Mouse (Mus musculus): Measurements from ENCODE around the gene Cox7b2. TPM values are rescaled to one million over a fixed set of nuclear protein-coding genes. Genes with fewer than 3 reads are reported as not detected.
A peak's percentile ranks its signal among the peaks of the same experiment; 100 is the strongest.
"Not testable (repeated sequence)": the region's sequence is repeated elsewhere in the genome, so short reads cannot be mapped to it uniquely, and the experiment has no call there.

Gene Cox7b2
- total RNA-seq (2015) (not detected in 2 replicates), total RNA-seq (2017) (not detected in 2 replicates)

DNA sequence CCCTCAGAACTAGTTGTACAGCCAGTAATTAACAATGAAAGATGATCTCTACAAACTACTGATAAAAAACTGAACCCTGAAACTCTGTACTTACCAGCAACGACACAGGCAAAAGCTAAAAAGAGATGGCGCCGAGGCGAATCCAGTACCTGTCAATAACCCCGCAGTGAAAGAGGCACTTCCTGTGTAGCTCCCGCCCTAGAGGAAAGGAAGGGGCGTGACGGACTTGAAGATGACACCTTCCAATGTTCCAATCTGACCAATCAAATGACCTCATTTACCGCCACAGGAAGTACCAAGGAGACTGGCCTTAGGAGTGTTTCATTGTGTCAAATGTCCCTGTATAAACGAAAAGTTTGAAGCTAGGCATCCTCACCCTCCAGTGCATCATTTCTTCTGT is at the start of gene Cox7b2:
Gene Cox7b2, minus strand, starts transcription at position 127 of the 400 bp plus-strand sequence.
- no peak for ATAC-seq (replicated peaks; ENCODE audit: poor library complexity)

GRCm38 (mm10) chr5:71595321-71595720 is 47.3 kb upstream of the Cox7b2 start:
- no peak for ATAC-seq (replicated peaks; ENCODE audit: poor library complexity)

DNA sequence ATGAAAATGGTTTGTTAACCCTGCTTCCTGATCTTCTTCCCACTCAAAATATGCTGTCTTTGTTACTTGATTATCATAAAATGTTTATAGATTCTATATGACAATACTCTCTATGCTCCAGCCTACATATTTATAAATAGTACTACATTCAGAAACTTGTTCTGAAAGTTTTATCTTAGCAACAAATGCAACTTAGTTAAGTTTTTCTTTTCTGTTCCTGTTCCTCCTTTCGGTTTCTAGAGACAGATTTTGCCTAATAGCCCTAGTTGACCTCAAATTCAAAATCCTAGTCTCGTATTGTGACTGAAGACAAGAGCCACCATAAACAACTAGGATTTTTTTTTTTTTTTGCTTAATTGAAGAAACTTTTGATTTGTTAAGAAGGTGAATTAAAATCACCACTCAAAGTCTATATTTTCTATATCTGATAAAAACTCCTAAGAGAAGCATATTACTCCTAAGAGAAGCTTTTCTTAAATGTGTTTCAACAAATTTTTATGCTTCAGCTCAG is 45.8 kb upstream of the Cox7b2 start:
- no peak for ATAC-seq (replicated peaks; ENCODE audit: poor library complexity)

DNA sequence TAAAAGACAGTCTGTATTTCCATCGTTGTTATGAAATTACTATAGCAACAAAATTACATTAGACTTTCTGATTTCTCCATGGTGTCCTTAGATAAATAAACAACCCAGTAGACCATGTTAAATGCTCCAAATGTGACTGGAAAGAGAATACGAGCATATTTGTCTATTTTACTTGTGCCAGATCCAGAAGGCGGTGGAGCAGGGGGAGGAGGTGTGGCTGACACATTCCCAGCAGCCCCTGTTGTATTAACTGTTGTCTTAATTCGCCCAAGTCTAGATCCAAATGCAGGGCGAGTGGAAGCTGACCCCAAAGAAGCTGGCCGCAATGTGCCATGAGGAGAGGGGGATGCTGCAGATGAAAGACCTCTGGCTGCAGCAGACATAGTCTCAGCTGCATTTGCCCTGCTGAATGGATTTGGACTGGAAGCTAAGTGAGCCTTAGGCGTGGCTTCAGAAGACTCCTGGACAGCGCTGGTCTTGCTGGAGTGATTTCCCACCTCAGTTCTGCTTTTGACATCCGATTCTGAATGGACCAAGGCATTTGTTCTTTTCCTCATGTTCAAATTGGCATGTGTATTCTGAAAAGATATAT is 23.7 kb upstream of the Cox7b2 start:
- no peak for ATAC-seq (replicated peaks; ENCODE audit: poor library complexity)

DNA sequence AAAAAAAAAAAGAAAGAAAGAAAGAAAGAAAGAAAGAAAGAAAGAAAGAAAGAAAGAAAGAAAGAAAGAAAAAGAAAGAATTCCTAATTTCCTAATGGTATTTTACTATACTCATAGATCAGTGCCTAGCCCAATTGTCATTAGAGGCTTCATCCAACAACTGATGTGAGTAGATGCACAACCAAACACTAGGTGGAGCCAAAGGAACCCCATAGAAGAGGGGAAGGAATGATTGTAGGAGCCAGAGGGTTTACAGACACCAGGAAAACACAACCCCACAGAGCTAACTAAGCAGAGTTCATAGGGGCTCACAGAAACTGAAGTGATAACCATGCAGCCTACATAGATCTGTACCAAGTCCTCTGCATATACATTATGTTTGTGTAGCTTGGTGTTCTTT is 2.5 kb downstream of the Cox7b2 start:
- ATAC-seq (replicated peaks; ENCODE audit: poor library complexity), result peak; percentile 52; the same call in 1 of the 2 replicates

DNA sequence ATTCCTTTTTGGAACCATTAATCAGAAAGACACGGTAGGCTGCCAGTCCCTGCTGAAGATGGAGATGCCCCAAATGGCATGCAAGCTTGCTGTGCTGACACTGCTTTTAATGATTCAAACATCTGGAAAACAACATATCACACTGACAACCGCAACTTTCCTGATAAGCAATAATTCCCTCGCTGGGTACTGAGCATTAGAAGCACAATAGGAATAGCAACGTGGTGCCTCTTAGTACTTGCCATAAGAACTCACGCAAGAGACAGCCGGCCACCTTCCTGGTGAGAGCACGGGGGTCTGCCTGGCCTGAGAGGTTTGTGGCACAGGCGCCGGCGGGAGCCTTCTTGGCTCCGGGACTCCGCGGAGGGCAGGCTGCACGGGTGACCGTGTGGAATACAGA is 22.5 kb downstream of the Cox7b2 start:
- ATAC-seq (replicated peaks; ENCODE audit: poor library complexity), result not testable (repeated sequence)

DNA sequence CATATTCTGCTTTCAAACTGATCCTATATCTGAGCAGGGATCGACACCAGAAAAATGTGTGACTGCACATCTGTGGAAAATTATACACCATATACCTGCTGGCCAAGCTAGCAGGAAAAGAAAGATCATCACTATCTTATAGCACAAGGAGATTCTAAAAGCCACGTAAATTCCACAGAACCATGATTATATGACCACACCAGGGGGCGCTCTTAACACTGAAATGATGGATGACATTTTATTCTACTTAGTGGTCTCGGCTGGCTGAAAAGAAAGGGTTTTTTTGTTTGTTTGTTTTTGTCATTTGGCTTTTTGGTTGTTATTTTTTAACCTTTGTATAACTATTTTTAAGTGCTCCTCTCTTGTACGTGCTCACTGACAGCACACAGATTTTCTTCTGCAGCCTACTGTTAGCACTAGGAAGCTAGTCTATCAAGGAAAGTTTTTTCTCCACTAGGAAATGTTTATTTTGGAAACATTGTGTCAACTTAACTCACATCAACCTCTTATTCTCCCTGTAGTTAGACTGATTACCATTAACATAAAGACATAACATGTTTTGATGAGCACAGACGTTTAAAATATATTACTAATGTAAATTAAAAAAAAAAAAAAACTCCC is 45.8 kb downstream of the Cox7b2 start:
- peak; percentile 83 for ATAC-seq (replicated peaks; ENCODE audit: poor library complexity)

- no peak for ATAC-seq (replicated peaks; ENCODE audit: poor library complexity)
Observed at GRCm38 (mm10) chr5:71495621-71496020, 52.4 kb downstream of the Cox7b2 start.

- no peak for ATAC-seq (replicated peaks; ENCODE audit: poor library complexity)
Observed at GRCm38 (mm10) chr5:71456957-71457356, 91.0 kb downstream of the Cox7b2 start.

DNA sequence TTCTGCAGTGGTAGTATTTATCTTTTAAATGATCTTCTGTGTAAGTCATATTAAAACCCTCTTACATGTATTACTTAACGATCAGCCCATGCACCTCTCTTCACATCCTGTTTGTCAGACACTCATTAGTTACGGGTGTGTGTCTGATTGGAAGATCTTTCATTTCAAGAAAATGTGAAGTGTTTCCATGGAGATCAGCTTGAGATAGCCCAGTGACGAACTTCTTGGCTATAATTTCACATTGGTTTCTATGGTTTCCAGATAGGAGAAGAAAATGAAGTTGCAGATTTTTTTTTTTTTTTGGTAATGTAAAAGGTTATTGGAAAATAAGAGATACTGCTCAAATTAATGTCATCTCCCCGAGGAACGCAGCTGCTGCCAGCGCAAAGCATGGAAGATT is 107.8 kb downstream of the Cox7b2 start:
- ATAC-seq (replicated peaks; ENCODE audit: poor library complexity), result no peak

Other genes starting within 250 kb of the Cox7b2 start
- not detected in 2 replicates for gene Gabrb1, start 109.9 kb upstream of the Cox7b2 start, total RNA-seq (2015)
- gene Gabrb1, start 109.9 kb upstream of the Cox7b2 start, total RNA-seq (2017), result not detected in 2 replicates
- gene Gabra4, start 110.1 kb upstream of the Cox7b2 start, total RNA-seq (2015), result not detected in 2 replicates
- gene Gabra4, start 110.1 kb upstream of the Cox7b2 start, total RNA-seq (2017), result not detected in 2 replicates

Data from megakaryocyte progenitor cell, adult 5-6 weeks (primary cell).